Mouse (Mus musculus) testis, adult 2 months (tissue): ENCODE results near the gene H2afy2. TPM values are rescaled to one million over a fixed set of nuclear protein-coding genes. Genes with fewer than 3 reads are reported as not detected.

Experiments used
- H3K27ac ChIP-seq: fragments of 200-500 bp; 2 replicates; pipeline ENCODE4 v1.5.1; 2012; ENCODE audit warnings: low read depth, low read length; ENCODE audit not compliant: control insufficient read depth, insufficient read depth
- H3K27me3 ChIP-seq: fragments of 200-500 bp; 2 replicates; pipeline ENCODE4 v1.6.1; 2012; ENCODE audit warnings: mild to moderate bottlenecking, low read length, moderate library complexity; ENCODE audit not compliant: control insufficient read depth, insufficient read depth
- H3K36me3 ChIP-seq: fragments of 200-500 bp; 2 replicates; pipeline ENCODE4 v1.6.1; 2012; ENCODE audit warnings: mild to moderate bottlenecking, low read length; ENCODE audit not compliant: control insufficient read depth, insufficient read depth
- H3K4me1 ChIP-seq: fragments of 200-500 bp; 2 replicates; pipeline ENCODE4 v1.6.1; 2012; ENCODE audit warnings: low read length; ENCODE audit not compliant: control insufficient read depth, insufficient read depth
- H3K4me3 ChIP-seq: fragments of 200-500 bp; 2 replicates; pipeline ENCODE4 v1.5.1; 2012; ENCODE audit warnings: low read depth, mild to moderate bottlenecking, low read length, moderate library complexity, mixed read lengths; ENCODE audit not compliant: control insufficient read depth
- CTCF ChIP-seq: fragments of 200-500 bp; IDR thresholded peaks from 2 replicates; pipeline ENCODE4 v1.5.1; 2012; ENCODE audit warnings: low read depth, mild to moderate bottlenecking, inconsistent platforms, low read length, moderate library complexity; ENCODE audit not compliant: control insufficient read depth, insufficient read depth, insufficient replicate concordance
- POLR2A ChIP-seq: fragments of 200-500 bp; IDR thresholded peaks from 2 replicates; pipeline ENCODE4 v1.6.1; 2012; ENCODE audit warnings: low read depth, mild to moderate bottlenecking, inconsistent platforms, low read length, moderate library complexity; ENCODE audit not compliant: control insufficient read depth
- polyA plus RNA-seq: library from polyadenylated mRNA; depleted of rRNA; stranded (reverse); fragments of >200 nt; gene quantifications from 2 replicates; pipeline ENCODE4 v1.2.3, GENCODE M21; 2012

H2afy2 gene
- polyA plus RNA-seq, 1 experiment, result 2.8 TPM

GRCm38 (mm10) chr10:61729181-61729580 lies 54.8 kb downstream of the H2afy2 start:
- no peak for TF ChIP-seq CTCF
- TF ChIP-seq POLR2A, result no peak
- no peaks in the 10 kb centered on the region for H3K36me3 ChIP-seq
- no peak overlapping the region for H3K4me3 ChIP-seq
- peaks cover 9% of the 10 kb centered on the region for H3K4me1 ChIP-seq
- no peaks in the 10 kb centered on the region for H3K27me3 ChIP-seq
- no peak overlapping the region for H3K27ac ChIP-seq

GRCm38 (mm10) chr10:61723271-61723670 lies 60.7 kb downstream of the H2afy2 start:
- H3K4me3 ChIP-seq, result no peak overlapping the region
- H3K27ac ChIP-seq, result no peak overlapping the region
- no peak for TF ChIP-seq POLR2A
- no peak for TF ChIP-seq CTCF

GRCm38 (mm10) chr10:61722215-61722614 lies 61.7 kb downstream of the H2afy2 start:
- no peak overlapping the region for H3K27ac ChIP-seq
- H3K4me3 ChIP-seq, result no peak overlapping the region
- TF ChIP-seq CTCF (no peak), POLR2A (no peak)
- H3K36me3 ChIP-seq, result no peaks in the 10 kb centered on the region
- H3K27me3 ChIP-seq, result no peaks in the 10 kb centered on the region
- peaks cover 2% of the 10 kb centered on the region; the same call in 1 of the 2 replicates for H3K4me1 ChIP-seq

More at GRCm38 (mm10) chr10:61723271-61723670, 60.7 kb downstream of the H2afy2 start:
- Histone ChIP-seq H3K4me1 (peaks cover 2% of the 10 kb centered on the region; the same call in 1 of the 2 replicates), H3K36me3 (no peaks in the 10 kb centered on the region), H3K27me3 (no peaks in the 10 kb centered on the region)

- no peak for TF ChIP-seq CTCF
- TF ChIP-seq POLR2A, result no peak
These were observed 63.6 kb downstream of the H2afy2 start for GRCm38 (mm10) chr10:61720331-61720730.

GRCm38 (mm10) chr10:61717406-61718296 lies 66.3 kb downstream of the H2afy2 start:
- peaks cover 16% of the 10 kb centered on the region for H3K4me1 ChIP-seq
- no peaks in the 10 kb centered on the region for H3K27me3 ChIP-seq

More at GRCm38 (mm10) chr10:61720331-61720730, 63.6 kb downstream of the H2afy2 start:
- H3K36me3 ChIP-seq, result no peaks in the 10 kb centered on the region
- H3K4me1 ChIP-seq, result peaks cover 11% of the 10 kb centered on the region
- H3K4me3 ChIP-seq, result no peak overlapping the region
- no peak overlapping the region for H3K27ac ChIP-seq
- no peaks in the 10 kb centered on the region for H3K27me3 ChIP-seq

GRCm38 (mm10) chr10:61715996-61716864 lies 67.7 kb downstream of the H2afy2 start:
- Histone ChIP-seq H3K27ac (peak overlapping the region; percentile 63), H3K36me3 (no peaks in the 10 kb centered on the region), H3K4me1 (peaks cover 16% of the 10 kb centered on the region), H3K4me3 (peak overlapping the region; percentile 92), H3K27me3 (no peaks in the 10 kb centered on the region)
- no peak for TF ChIP-seq CTCF
- TF ChIP-seq POLR2A, result 0 out of 2 replicates have a peak, but pooled peaks have one; percentile 26

More at GRCm38 (mm10) chr10:61717406-61718296, 66.3 kb downstream of the H2afy2 start:
- Histone ChIP-seq H3K27ac (no peak overlapping the region), H3K4me3 (no peak overlapping the region), H3K36me3 (no peaks in the 10 kb centered on the region)
- TF ChIP-seq CTCF (no peak), POLR2A (no peak)

GRCm38 (mm10) chr10:61715462-61715837 lies 68.5 kb downstream of the H2afy2 start:
- H3K36me3 ChIP-seq, result no peaks in the 10 kb centered on the region
- H3K4me1 ChIP-seq, result peaks cover 16% of the 10 kb centered on the region
- peak overlapping the region; percentile 92 for H3K4me3 ChIP-seq
- peak overlapping the region; percentile 47 for H3K27ac ChIP-seq
- H3K27me3 ChIP-seq, result no peaks in the 10 kb centered on the region
- TF ChIP-seq POLR2A, result no peak
- no peak for TF ChIP-seq CTCF
